Comparison of ENCODE assay signal across 29 mouse cellular contexts in genomic region chr5:129963224-129963623, GRCm38 (mm10). TPM values are rescaled to one million over a fixed set of nuclear protein-coding genes. Genes with fewer than 3 reads are reported as not detected.
DNase-seq lines count a peak whose midpoint lies in the region; ATAC-seq and TF ChIP-seq lines count a peak whose summit lies in the region.
"Had no signal": no experiment of that assay in that cellular context is flagged by ENCODE, and none has a peak within 500 bp of the region (broad histone marks: within the 10 kb centered on the region; RNA-seq: fewer than 3 reads in every experiment).

No protein-coding gene starts in this region.

- peak; percentile 13 for DNase-seq in forebrain, embryonic 14.5 days (ENCODE audit: low spot score)
- DNase-seq in forebrain, embryonic 10.5 days (ENCODE audit: extremely low spot score, low spot score) = no peak
- DNase-seq in lung, postnatal 25 days (ENCODE audit: low spot score) = peak; percentile 17
- DNase-seq in lung, postnatal 0 days (ENCODE audit: low spot score) = no peak
- DNase-seq in brain, embryonic 14.5 days (ENCODE audit: low read depth) = peak; percentile 7
- no peak for DNase-seq in spleen, adult 12 weeks (ENCODE audit: low spot score)
- no peak for DNase-seq in urinary bladder, postnatal 4 days (ENCODE audit: low spot score in 2 of 2)
- DNase-seq: adrenal gland, adult 8-10 months; adrenal gland, postnatal 14 days; adrenal gland, postnatal 36 days; B cell, adult 2 months; cerebellum, adult 11 months; cerebellum, adult 18-20 months; cerebellum, adult 8-10 months; cerebellum, adult 9-11 months; cerebellum, postnatal 14 days; cerebellum, postnatal 36 days; embryo, embryonic 11 days had no signal

- no peaks in the 10 kb centered on the region for H3K27me3 ChIP-seq in forebrain, embryonic 14.5 days (replicated peaks; ENCODE audit: control insufficient read depth, insufficient read depth, low read length)
- H3K27me3 ChIP-seq in forebrain, embryonic 10.5 days (ENCODE audit: poor library complexity, severe bottlenecking) = no peaks in the 10 kb centered on the region
- H3K27me3 ChIP-seq in lung, postnatal 0 days (replicated peaks; ENCODE audit: insufficient read depth, low read length) = no peaks in the 10 kb centered on the region
- H3K27me3 ChIP-seq: CH12.LX; embryonic facial prominence, embryonic 13.5 days; embryonic facial prominence, embryonic 15.5 days; forebrain, embryonic 13.5 days; Patski had no signal

- H3K9me3 ChIP-seq in forebrain, embryonic 14.5 days (replicated peaks; ENCODE audit: control insufficient read depth, low read length) = no peaks in the 10 kb centered on the region
- H3K9me3 ChIP-seq in forebrain, embryonic 10.5 days = no peaks in the 10 kb centered on the region
- no peaks in the 10 kb centered on the region for H3K9me3 ChIP-seq in lung, postnatal 0 days (ENCODE audit: low read length)
- H3K9me3 ChIP-seq: embryonic facial prominence, embryonic 13.5 days; embryonic facial prominence, embryonic 15.5 days; forebrain, embryonic 13.5 days; G1E had no signal

- TF ChIP-seq POLR2A in brain, embryonic 14.5 days (IDR thresholded peaks at IDR 0.05; ENCODE audit: borderline replicate concordance, extremely low read depth, insufficient read depth, insufficient read length, poor library complexity, severe bottlenecking) = no peak

- H3K4me2 ChIP-seq in forebrain, embryonic 14.5 days (ENCODE audit: low read length) = no peak overlapping the region
- H3K4me2 ChIP-seq in lung, postnatal 0 days (replicated peaks; ENCODE audit: low read depth, low read length) = no peak overlapping the region
- H3K4me2 ChIP-seq: embryonic facial prominence, embryonic 13.5 days; embryonic facial prominence, embryonic 15.5 days; forebrain, embryonic 13.5 days had no signal

- 22% methylated on average over 4 of the region's 4 CpGs for WGBS in forebrain, embryonic 14.5 days
- WGBS in forebrain, embryonic 10.5 days = 59% methylated on average over 4 of the region's 4 CpGs
- WGBS in lung, postnatal 0 days = 62% methylated on average over 4 of the region's 4 CpGs

- H3K36me3 ChIP-seq in forebrain, embryonic 14.5 days (ENCODE audit: control insufficient read depth, insufficient read depth, low read length) = no peaks in the 10 kb centered on the region
- H3K36me3 ChIP-seq in forebrain, embryonic 10.5 days (replicated peaks) = peaks cover 33% of the 10 kb centered on the region
- no peaks in the 10 kb centered on the region for H3K36me3 ChIP-seq in lung, postnatal 0 days (ENCODE audit: insufficient read depth, low read length)
- H3K36me3 ChIP-seq: embryonic facial prominence, embryonic 13.5 days had no signal

- no peak for ATAC-seq in forebrain, embryonic 14.5 days
- no peak for ATAC-seq in lung, postnatal 0 days
- peak; percentile 66 for ATAC-seq in megakaryocyte, adult 5-6 weeks (ENCODE audit: poor library complexity, severe bottlenecking)
- ATAC-seq: activated CD4-positive, CD25-positive, alpha-beta regulatory T cell, adult 4 months; CD4-positive, CD25-positive, alpha-beta regulatory T cell, adult 4 months; forebrain, embryonic 13.5 days; forebrain, embryonic 16.5 days; Patski had no signal

- no peaks in the 10 kb centered on the region for H3K4me1 ChIP-seq in forebrain, embryonic 14.5 days (ENCODE audit: control insufficient read depth, insufficient read depth, low read length)
- peaks cover 20% of the 10 kb centered on the region for H3K4me1 ChIP-seq in forebrain, embryonic 10.5 days
- H3K4me1 ChIP-seq in lung, postnatal 0 days (ENCODE audit: insufficient read depth, low read depth, low read length) = no peaks in the 10 kb centered on the region
- H3K4me1 ChIP-seq: embryonic facial prominence, embryonic 13.5 days; embryonic facial prominence, embryonic 15.5 days had no signal

- H3K27ac ChIP-seq in forebrain, embryonic 14.5 days (ENCODE audit: low read depth, low read length) = no peak overlapping the region
- no peak overlapping the region for H3K27ac ChIP-seq in forebrain, embryonic 10.5 days
- no peak overlapping the region for H3K27ac ChIP-seq in lung, postnatal 0 days (ENCODE audit: low read length)
- H3K27ac ChIP-seq: embryonic facial prominence, embryonic 13.5 days; embryonic facial prominence, embryonic 15.5 days; forebrain, embryonic 13.5 days had no signal

- no peak overlapping the region for H3K4me3 ChIP-seq in forebrain, embryonic 14.5 days (ENCODE audit: low read depth, low read length)
- no peak overlapping the region for H3K4me3 ChIP-seq in forebrain, embryonic 10.5 days
- no peak overlapping the region for H3K4me3 ChIP-seq in lung, postnatal 0 days (ENCODE audit: low read depth, low read length)
- H3K4me3 ChIP-seq: embryonic facial prominence, embryonic 13.5 days; embryonic facial prominence, embryonic 15.5 days; erythroblast, embryonic 14.5 days; forebrain, embryonic 13.5 days had no signal

- TF ChIP-seq EP300 in lung, postnatal 0 days (IDR thresholded peaks at IDR 0.05) = no peak

- H3K9ac ChIP-seq in forebrain, embryonic 14.5 days (ENCODE audit: low read length) = no peak overlapping the region
- no peak overlapping the region for H3K9ac ChIP-seq in lung, postnatal 0 days (replicated peaks; ENCODE audit: low read depth)
- H3K9ac ChIP-seq: embryonic facial prominence, embryonic 13.5 days; embryonic facial prominence, embryonic 15.5 days; forebrain, embryonic 13.5 days had no signal

- TF ChIP-seq CTCF in lung, postnatal 0 days (IDR thresholded peaks at IDR 0.05) = no peak
- no peak for TF ChIP-seq CTCF in brain, embryonic 14.5 days (IDR thresholded peaks at IDR 0.05; ENCODE audit: borderline replicate concordance, extremely low read depth, insufficient read depth, insufficient read length)

RNA-seq across cellular contexts. Expression of gene Vkorc1l1, which starts 21.5 kb away (rescaled TPM):
- 21.1 and 28.5 TPM in 2 replicates for polyA plus RNA-seq in forebrain, embryonic 14.5 days (2014; fragmentation: Nextera tagmentation; extraction: Ambion mirVana)
- 33.0 and 33.4 TPM in 2 replicates for polyA plus RNA-seq in forebrain, embryonic 10.5 days (2016; fragmentation: Nextera tagmentation; extraction: Ambion mirVana)
- 14.9 and 15.2 TPM in 2 replicates for polyA plus RNA-seq in lung, postnatal 0 days (2015; fragmentation: Nextera tagmentation; extraction: Ambion mirVana)
- polyA plus RNA-seq in brain, embryonic 14.5 days (2012; rRNA removed) = 40.5 and 51.2 TPM in 2 replicates
- 34.7 and 39.4 TPM in 2 replicates for total RNA-seq in megakaryocyte, adult 5-6 weeks (2015)
- total RNA-seq in megakaryocyte, adult 5-6 weeks (2017) = 17.9 and 18.6 TPM in 2 replicates

RNA-seq across cellular contexts. Expression of gene Gusb, which starts 39.6 kb away (rescaled TPM):
- polyA plus RNA-seq in forebrain, embryonic 14.5 days (2014; fragmentation: Nextera tagmentation; extraction: Ambion mirVana) = 20.7 and 21.4 TPM in 2 replicates
- polyA plus RNA-seq in forebrain, embryonic 10.5 days (2016; fragmentation: Nextera tagmentation; extraction: Ambion mirVana) = 32.2 and 35.6 TPM in 2 replicates
- polyA plus RNA-seq in lung, postnatal 0 days (2015; fragmentation: Nextera tagmentation; extraction: Ambion mirVana) = 49.0 and 50.0 TPM in 2 replicates
- 16.3 and 22.5 TPM in 2 replicates for polyA plus RNA-seq in brain, embryonic 14.5 days (2012; rRNA removed)
- total RNA-seq in megakaryocyte, adult 5-6 weeks (2015) = 101 and 111 TPM in 2 replicates
- total RNA-seq in megakaryocyte, adult 5-6 weeks (2017) = 63.9 and 70.8 TPM in 2 replicates

RNA-seq across cellular contexts. Expression of gene Nupr1l, which starts 54.9 kb away (rescaled TPM):
- polyA plus RNA-seq in forebrain, embryonic 14.5 days (2014; fragmentation: Nextera tagmentation; extraction: Ambion mirVana) = 3.8 and 5.6 TPM in 2 replicates
- 3.3 and 4.9 TPM in 2 replicates for polyA plus RNA-seq in forebrain, embryonic 10.5 days (2016; fragmentation: Nextera tagmentation; extraction: Ambion mirVana)
- 5.5 and 6.2 TPM in 2 replicates for polyA plus RNA-seq in lung, postnatal 0 days (2015; fragmentation: Nextera tagmentation; extraction: Ambion mirVana)
- polyA plus RNA-seq in brain, embryonic 14.5 days (2012; rRNA removed) = 4.5 and 9.0 TPM in 2 replicates
- total RNA-seq in megakaryocyte, adult 5-6 weeks (2015) = 0.71 and 2.9 TPM in 2 replicates
- total RNA-seq in megakaryocyte, adult 5-6 weeks (2017) = 0.66 and 2.1 TPM in 2 replicates
- polyA plus RNA-seq: activated CD4-positive, CD25-positive, alpha-beta regulatory T cell, adult 4 months; erythroblast, embryonic 14.5 days had no signal

Comparison
In these comparisons a context has a peak if more than half of its experiments do, and no peak if none do; other contexts are left out.
1. DNase-seq: peak in forebrain, embryonic 14.5 days (single experiment), lung, postnatal 25 days (single experiment) and brain, embryonic 14.5 days (single experiment); none in forebrain, embryonic 10.5 days (single experiment), lung, postnatal 0 days (single experiment), spleen, adult 12 weeks (single experiment) and urinary bladder, postnatal 4 days (0 of 2).